Mouse (Mus musculus) embryonic stem cell, embryonic (primary cell): ENCODE data around the gene Fam161a.

Experiments used
- CTCF ChIA-PET, 4 experiments: fragments of 300-600 bp in 2 of 4; fragments of 350-600 bp in 2 of 4; sonication (Branson Sonifier 250); formaldehyde crosslinking; loops; one replicate each; lab custom pipeline; 2022; ENCODE audit warnings: inconsistent platforms in 2 of 4; lab: Charles Lee
- POLR2A ChIA-PET, 4 experiments: fragments of 300-600 bp in 2 of 4; fragments of 350-600 bp in 2 of 4; sonication (Branson Sonifier 250); formaldehyde crosslinking; loops; one replicate each; lab custom pipeline; 2022; ENCODE audit warnings: antibody characterized with exemption in 4 of 4, inconsistent platforms in 1 of 4; lab: Charles Lee

Fam161a gene

DNA sequence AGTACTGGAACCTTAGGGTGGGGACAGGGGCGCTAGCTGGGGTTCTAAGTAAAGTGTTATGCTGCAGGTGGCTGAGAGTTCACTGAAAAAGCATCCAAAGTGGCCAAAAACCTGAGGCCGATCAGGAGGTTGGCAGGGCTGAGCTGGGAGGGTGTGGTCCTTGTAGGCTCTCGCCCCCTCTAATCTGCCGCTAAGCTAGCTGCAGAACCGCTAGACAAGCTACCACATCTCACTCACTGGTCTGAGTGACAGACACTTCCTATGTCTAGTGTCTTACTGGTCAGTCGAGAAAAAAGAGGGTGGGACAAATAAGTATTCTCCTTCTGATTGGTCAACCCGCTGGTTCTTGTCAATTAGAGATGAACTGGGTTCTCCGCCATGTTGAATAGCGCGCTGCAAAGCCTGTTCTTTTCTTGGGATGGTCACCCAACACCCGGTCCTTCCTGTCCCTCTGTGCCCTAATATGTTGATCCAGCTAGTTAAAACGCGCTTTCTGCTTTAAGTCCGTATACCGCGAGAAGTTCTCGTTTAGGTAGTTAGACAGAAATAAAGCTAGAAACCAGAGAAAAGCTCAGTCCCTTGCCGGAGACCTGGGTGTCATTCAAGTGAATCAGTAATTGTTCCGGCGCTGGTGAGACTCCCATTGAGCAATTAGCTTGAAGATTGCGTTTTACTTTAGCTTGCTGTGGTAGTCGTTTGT lies at the start of gene Fam161a:
Gene Fam161a, plus strand, starts transcription at position 51 of the 700 bp plus-strand sequence.
- ChIA-PET CTCF (interaction anchor here (0.5 to 1.5 kb wide), 9 partner anchors 11 to 265 kb away, joined by 3 to 5 read pairs (median 3); partner anchors contain the start of gene Cct4 (in 1 of the 4)), POLR2A (interaction anchor here (0.6 to 14.0 kb wide), 77 partner anchors 8 to 658 kb away, joined by 3 to 427 read pairs (median 4); partner anchors contain the start of genes Cct4 (in 4 of the 4), Commd1 (in 3 of the 4), Gm28048 (in 3 of the 4) and Ahsa2 (in 2 of the 4))

GRCm38 (mm10) chr11:22957791-22958374 lies 49.4 kb upstream of the Fam161a start:
- POLR2A ChIA-PET, result interaction anchor here in 3 of 4 experiments (1.0 to 2.6 kb wide), 10 partner anchors 9 to 328 kb away, joined by 3 to 13 read pairs (median 4); partner anchors contain the start of genes Commd1 (in 1 of the 3) and Gm28048 (in 1 of the 3)

DNA sequence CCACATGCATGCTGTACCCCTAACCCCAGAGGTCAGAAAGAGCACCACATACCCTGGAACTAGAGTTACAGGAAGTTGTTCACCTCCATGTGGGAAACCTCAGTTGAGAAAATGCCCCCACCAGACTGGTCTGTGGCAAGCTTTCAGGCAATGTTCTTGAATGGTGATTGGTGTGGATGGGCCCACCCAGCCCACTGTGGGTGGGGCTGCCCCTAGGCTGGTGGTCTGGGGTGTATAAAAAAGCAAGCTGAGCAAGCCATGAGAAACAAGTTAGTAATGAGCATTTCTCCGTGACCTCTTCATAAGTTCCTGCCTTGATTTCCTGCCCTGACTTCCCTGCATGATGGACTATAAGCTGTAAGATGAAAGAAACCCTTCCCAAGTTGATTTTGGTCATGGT lies 45.2 kb upstream of the Fam161a start:
- POLR2A ChIA-PET, result interaction anchor here in 2 of 4 experiments (0.7 to 2.0 kb wide), 10 partner anchors 7 to 341 kb away, joined by 3 to 7 read pairs (median 4); partner anchors contain the start of gene B3gnt2 (in 1 of the 2)
- CTCF ChIA-PET, result interaction anchor here in 2 of 4 experiments (0.5 to 1.0 kb wide), 2 partner anchors 117 to 184 kb away, joined by 3 to 6 read pairs; no protein-coding TSS in a partner anchor

More at GRCm38 (mm10) chr11:22957791-22958374, 49.4 kb upstream of the Fam161a start:
- CTCF ChIA-PET, result interaction anchor here (0.5 to 3.6 kb wide), 16 partner anchors 9 to 922 kb away, joined by 3 to 33 read pairs (median 5); partner anchors contain the start of gene B3gnt2 (in 1 of the 4)

DNA sequence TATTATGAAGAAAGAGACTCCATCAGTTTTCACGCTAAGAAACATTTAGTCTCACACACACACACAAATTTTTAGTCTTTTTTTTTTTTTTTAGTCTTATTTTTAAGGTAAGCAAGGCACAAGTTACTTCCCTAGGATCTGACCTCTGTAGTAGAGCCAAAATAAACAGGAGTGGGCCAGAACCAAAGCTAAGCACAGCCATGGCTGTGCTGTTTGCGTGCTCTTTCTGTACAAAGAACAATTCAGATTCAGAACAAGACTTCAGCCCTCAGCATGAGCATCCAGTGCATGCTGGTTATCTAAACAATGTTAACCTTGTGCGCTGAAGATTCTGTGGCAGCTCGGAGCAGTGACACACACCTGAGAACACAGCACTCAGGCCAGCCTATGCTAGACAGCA lies 42.9 kb upstream of the Fam161a start:
- ChIA-PET POLR2A (interaction anchor here in 3 of 4 experiments (0.5 to 2.0 kb wide), 14 partner anchors 8 to 343 kb away, joined by 3 to 8 read pairs (median 4); partner anchors contain the start of genes Cct4 (in 1 of the 3), Commd1 (in 1 of the 3) and Gm28048 (in 1 of the 3)), CTCF (interaction anchor here (0.6 to 1.6 kb wide), 7 partner anchors 12 to 1593 kb away, joined by 3 to 10 read pairs (median 3); partner anchors contain the start of gene Ugp2 (in 1 of the 4))

DNA sequence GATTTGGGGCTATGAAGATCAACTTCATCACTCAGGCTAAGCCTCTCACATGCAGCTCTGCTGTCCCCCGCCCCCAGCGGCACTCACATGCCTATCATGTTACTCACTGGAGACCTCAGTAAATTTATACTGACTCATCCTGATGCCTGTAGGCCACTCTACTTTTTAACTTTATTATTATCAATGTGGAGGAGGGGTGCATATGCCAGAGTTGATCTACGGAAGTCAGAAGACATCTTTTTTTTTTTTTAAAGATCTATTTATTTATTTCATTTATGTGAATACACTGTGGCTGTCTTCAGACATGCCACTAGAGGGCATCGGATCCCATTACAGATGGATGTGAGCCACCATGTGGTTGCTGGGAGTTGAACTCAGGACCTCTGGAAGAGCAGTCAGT lies 41.8 kb upstream of the Fam161a start:
- CTCF ChIA-PET, result interaction anchor here in 3 of 4 experiments (0.6 to 1.6 kb wide), 7 partner anchors 11 to 678 kb away, joined by 3 to 10 read pairs (median 5); no protein-coding TSS in a partner anchor
- POLR2A ChIA-PET, result interaction anchor here (0.6 to 2.0 kb wide), 17 partner anchors 9 to 344 kb away, joined by 3 to 8 read pairs (median 3); partner anchors contain the start of genes Cct4 (in 1 of the 4), Commd1 (in 1 of the 4) and Gm28048 (in 1 of the 4)

DNA sequence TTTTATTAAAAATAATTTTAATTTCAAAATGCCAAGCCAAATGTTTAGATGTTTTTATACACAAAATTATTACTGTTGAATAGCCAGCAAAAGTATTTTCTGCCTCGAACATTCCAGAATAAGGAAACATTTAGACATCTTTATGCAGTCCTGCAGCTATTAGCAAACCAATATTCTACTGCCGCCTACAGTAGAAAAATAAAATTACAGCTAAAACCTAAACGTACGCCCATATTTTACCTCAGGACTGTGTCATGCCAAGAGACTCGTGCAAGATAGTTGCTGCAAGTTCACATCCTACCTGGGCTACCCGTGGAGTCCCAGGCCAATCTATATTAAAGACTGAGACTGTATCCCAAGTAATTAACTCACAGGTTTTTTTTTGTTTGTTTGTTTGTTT lies 37.8 kb upstream of the Fam161a start:
- POLR2A ChIA-PET, result interaction anchor here in 3 of 4 experiments (0.7 to 7.8 kb wide), 19 partner anchors 9 to 348 kb away, joined by 3 to 94 read pairs (median 4); partner anchors contain the start of genes Cct4 (in 2 of the 3), Commd1 (in 2 of the 3), Gm28048 (in 2 of the 3) and B3gnt2 (in 1 of the 3)
- CTCF ChIA-PET, result interaction anchor here (0.5 to 2.2 kb wide), 25 partner anchors 9 to 744 kb away, joined by 3 to 8 read pairs (median 4); partner anchors contain the start of genes Commd1 (in 2 of the 4), Gm28048 (in 2 of the 4), Ahsa2 (in 1 of the 4) and B3gnt2 (in 1 of the 4)

DNA sequence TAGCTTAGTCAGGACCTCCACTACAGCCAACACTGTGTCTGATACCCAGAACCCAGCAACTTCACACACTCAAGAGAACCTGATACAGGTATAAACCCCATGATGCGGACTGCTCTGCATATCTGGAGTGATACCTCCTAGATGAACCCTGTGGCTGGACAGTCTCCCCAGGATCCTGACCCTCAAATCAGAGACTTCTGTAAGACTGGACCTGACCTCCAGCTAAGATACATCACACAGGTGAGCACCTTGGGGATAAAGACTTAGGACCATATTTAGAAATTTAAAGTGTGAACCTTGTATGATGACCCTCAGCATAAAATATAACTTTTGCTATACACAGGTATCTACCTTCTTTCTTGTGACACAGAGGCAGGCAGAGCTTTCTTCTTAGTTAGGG lies 36.8 kb upstream of the Fam161a start:
- POLR2A ChIA-PET, result interaction anchor here in 2 of 4 experiments (0.6 to 7.8 kb wide), 14 partner anchors 10 to 407 kb away, joined by 3 to 94 read pairs (median 4); partner anchors contain the start of genes Cct4 (in 2 of the 2), Commd1 (in 2 of the 2), Gm28048 (in 2 of the 2) and B3gnt2 (in 1 of the 2)
- CTCF ChIA-PET, result interaction anchor here in 1 of 4 experiments (1.1 to 2.2 kb wide), 4 partner anchors 12 to 343 kb away, joined by 4 to 6 read pairs (median 4); partner anchors contain the start of genes Cct4 and Commd1

DNA sequence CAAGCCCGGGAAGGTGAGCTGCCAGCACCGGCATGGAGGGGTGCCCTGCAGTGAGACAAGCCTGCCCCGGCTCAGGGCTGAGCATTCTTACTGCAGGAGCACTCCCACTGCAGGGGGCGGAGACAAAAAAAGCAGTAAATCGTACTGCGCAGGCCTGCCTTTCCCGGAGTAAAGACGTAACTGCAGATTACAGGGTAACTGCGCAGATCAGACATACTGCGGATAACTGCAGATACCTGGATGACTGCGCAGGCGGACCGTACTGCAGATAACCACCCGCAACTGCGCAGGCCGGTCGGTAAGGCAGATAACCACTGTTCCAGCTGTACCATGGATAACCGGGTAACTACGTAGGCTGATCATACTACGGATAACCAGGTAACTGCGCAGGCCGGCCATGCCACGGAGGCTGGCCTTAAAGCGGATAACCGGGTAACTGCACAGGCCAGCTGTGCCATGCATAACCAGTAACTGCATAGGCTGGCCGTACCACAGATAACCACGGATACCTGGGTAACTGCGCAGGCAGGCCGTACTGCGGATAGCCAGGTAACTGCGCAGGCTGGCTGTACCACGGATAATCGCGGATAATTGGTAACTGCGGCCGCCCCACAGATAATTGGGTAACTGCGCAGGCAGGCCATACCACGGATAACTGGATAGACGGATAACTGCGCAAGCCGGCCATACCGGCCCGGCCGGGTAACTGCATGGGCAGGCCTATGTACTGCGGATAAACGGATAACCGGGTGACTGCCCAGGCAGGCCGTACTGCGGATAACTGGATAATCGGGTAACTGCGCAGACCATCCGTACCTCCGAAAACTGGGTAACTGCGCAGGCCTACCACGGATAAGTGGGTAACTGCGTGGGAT lies 35.3 kb upstream of the Fam161a start, which contains the start of gene Zrsr1:
Gene Zrsr1, plus strand, starts transcription at position 171 of the 875 bp plus-strand sequence.
- POLR2A ChIA-PET, result interaction anchor here in 2 of 4 experiments (0.6 to 7.8 kb wide), 18 partner anchors 8 to 694 kb away, joined by 3 to 94 read pairs (median 3); partner anchors contain the start of genes Cct4 (in 2 of the 2), Commd1 (in 2 of the 2), Gm28048 (in 2 of the 2) and Fam161a (in 1 of the 2)
- CTCF ChIA-PET, result interaction anchor here in 2 of 4 experiments (0.9 to 1.4 kb wide), 2 partner anchors 17 to 340 kb away, joined by 3 read pairs; no protein-coding TSS in a partner anchor

GRCm38 (mm10) chr11:22972746-22973526 lies 34.4 kb upstream of the Fam161a start:
- ChIA-PET CTCF (interaction anchor here in 1 of 4 experiments (0.6 kb wide), 1 partner anchor 148 kb away, joined by 5 read pairs; no protein-coding TSS in a partner anchor), POLR2A (interaction anchor here in 3 of 4 experiments (0.5 to 7.8 kb wide), 18 partner anchors 7 to 1392 kb away, joined by 3 to 94 read pairs (median 4); partner anchors contain the start of genes Cct4 (in 2 of the 3), Commd1 (in 2 of the 3), Fam161a (in 2 of the 3) and Gm28048 (in 2 of the 3))

DNA sequence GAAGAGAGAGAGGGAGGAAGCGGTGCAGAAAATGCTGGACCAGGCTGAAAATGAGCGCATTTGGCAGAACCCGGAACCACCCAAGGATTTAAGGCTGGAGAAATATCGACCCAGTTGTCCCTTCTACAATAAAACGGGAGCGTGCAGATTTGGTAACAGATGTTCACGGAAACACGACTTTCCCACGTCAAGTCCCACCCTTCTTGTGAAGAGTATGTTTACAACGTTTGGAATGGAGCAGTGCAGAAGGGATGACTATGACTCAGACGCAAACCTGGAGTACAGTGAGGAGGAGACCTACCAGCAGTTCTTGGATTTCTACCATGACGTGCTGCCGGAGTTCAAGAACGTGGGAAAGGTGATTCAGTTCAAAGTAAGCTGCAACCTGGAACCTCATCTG lies 33.7 kb upstream of the Fam161a start:
- ChIA-PET POLR2A (interaction anchor here in 3 of 4 experiments (0.5 to 7.8 kb wide), 15 partner anchors 8 to 1393 kb away, joined by 3 to 94 read pairs (median 4); partner anchors contain the start of genes Cct4 (in 2 of the 3), Commd1 (in 2 of the 3), Fam161a (in 2 of the 3) and Gm28048 (in 2 of the 3)), CTCF (interaction anchor here in 1 of 4 experiments (0.6 kb wide), 1 partner anchor 149 kb away, joined by 5 read pairs; no protein-coding TSS in a partner anchor)

- ChIA-PET CTCF (no interaction called here), POLR2A (interaction anchor here in 1 of 4 experiments (1.6 kb wide), 1 partner anchor 12 kb away, joined by 8 read pairs; the partner anchor contains the start of gene Cct4)
These were observed 29.1 kb upstream of the Fam161a start for GRCm38 (mm10) chr11:22978215-22978614.

GRCm38 (mm10) chr11:22978711-22979110 lies 28.6 kb upstream of the Fam161a start:
- POLR2A ChIA-PET, result interaction anchor here in 1 of 4 experiments (1.6 kb wide), 1 partner anchor 12 kb away, joined by 8 read pairs; the partner anchor contains the start of gene Cct4

GRCm38 (mm10) chr11:22979221-22979620 lies 28.1 kb upstream of the Fam161a start:
- CTCF ChIA-PET, result no interaction called here
- POLR2A ChIA-PET, result interaction anchor here in 3 of 4 experiments (1.1 to 6.6 kb wide), 6 partner anchors 9 to 351 kb away, joined by 3 to 91 read pairs (median 14); partner anchors contain the start of genes Cct4 (in 3 of the 3) and Zrsr1 (in 1 of the 3)

More at GRCm38 (mm10) chr11:22978711-22979110, 28.6 kb upstream of the Fam161a start:
- CTCF ChIA-PET, result no interaction called here

GRCm38 (mm10) chr11:22981041-22981440 lies 26.3 kb upstream of the Fam161a start:
- ChIA-PET POLR2A (interaction anchor here (0.9 to 6.6 kb wide), 14 partner anchors 8 to 375 kb away, joined by 3 to 91 read pairs (median 10); partner anchors contain the start of genes Cct4 (in 3 of the 4), Zrsr1 (in 2 of the 4) and Xpo1 (in 1 of the 4)), CTCF (interaction anchor here in 1 of 4 experiments (0.5 kb wide), 1 partner anchor 189 kb away, joined by 3 read pairs; no protein-coding TSS in a partner anchor)
